Mouse (Mus musculus) kidney, adult 2 months (tissue): ENCODE results near the gene Scin.

Experiments used
- CTCF ChIP-seq: fragments of 200-500 bp; conservative IDR thresholded peaks from 2 replicates; pipeline ENCODE4 v1.5.1; 2011; ENCODE audit warnings: low read depth, mild to moderate bottlenecking, control low read depth, low read length, moderate library complexity, mixed read lengths; ENCODE audit not compliant: insufficient read depth, insufficient read length
- POLR2A ChIP-seq: fragments of 200-500 bp; IDR thresholded peaks from one replicate; pipeline ENCODE4 v1.6.1; 2011; ENCODE audit warnings: low read depth, low read length, control low read depth

GRCm38 (mm10) chr12:40106874-40107273 lies 27.2 kb downstream of the Scin start:
- TF ChIP-seq CTCF (no peak), POLR2A (no peak)
